Mouse (Mus musculus): ENCODE data around the gene Amer1. TPM values are rescaled to one million over a fixed set of nuclear protein-coding genes. Genes with fewer than 3 reads are reported as not detected.
A peak's percentile ranks its signal among the peaks of the same experiment; 100 is the strongest.

The Amer1 gene
- 1.4 and 1.6 TPM in 2 replicates for polyA plus RNA-seq (2015; fragmentation: Nextera tagmentation; extraction: Ambion mirVana)

DNA sequence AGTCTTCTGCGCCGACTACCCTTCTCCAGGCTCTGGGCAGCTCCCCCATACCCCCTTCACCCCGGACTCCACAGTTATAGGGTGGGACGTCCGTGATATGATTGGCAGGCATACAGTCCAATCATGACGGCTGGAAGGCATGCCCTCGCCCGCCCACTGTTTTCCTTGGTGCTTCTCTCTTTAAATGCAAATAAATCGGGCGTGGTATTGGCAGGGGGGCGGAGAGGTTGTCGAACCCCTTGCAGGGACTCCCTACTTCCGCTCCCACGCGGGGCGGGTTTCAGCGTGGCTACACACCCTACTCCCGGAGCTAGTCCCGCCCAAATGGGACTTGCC, at the start of gene Amer1:
Amer1 (minus strand) TSS at position 97 of the 336 bp plus-strand sequence.
- Histone ChIP-seq H3K27ac (ENCODE audit: low read depth) (peak within 1 kb of the TSS; percentile 84), H3K27me3 (ENCODE audit: insufficient read depth, low read length) (no peaks in the 10 kb centered on the region), H3K4me2 (ENCODE audit: low read depth, low read length) (peak within 1 kb of the TSS; percentile 78), H3K9ac (replicated peaks) (peak within 1 kb of the TSS; percentile 62), H3K36me3 (replicated peaks; ENCODE audit: insufficient read depth, low read length) (no peaks in the 10 kb centered on the region), H3K9me3 (ENCODE audit: low read length) (no peaks in the 10 kb centered on the region), H3K4me3 (ENCODE audit: low read depth, low read length) (peak within 1 kb of the TSS; percentile 66), H3K4me1 (ENCODE audit: insufficient read depth) (no peaks in the 10 kb centered on the region; the same call in 1 of the 2 replicates)
- peak; percentile 85 for DNase-seq
- ATAC-seq = peak; percentile 91
- TF ChIP-seq EP300 (IDR thresholded peaks at IDR 0.05; ENCODE audit: low read depth) (no peak), CTCF (IDR thresholded peaks at IDR 0.05; ENCODE audit: low read depth) (no peak)
- 12% methylated on average over 19 of the region's 19 CpGs for WGBS (ENCODE audit: insufficient replicate concordance)

DNA sequence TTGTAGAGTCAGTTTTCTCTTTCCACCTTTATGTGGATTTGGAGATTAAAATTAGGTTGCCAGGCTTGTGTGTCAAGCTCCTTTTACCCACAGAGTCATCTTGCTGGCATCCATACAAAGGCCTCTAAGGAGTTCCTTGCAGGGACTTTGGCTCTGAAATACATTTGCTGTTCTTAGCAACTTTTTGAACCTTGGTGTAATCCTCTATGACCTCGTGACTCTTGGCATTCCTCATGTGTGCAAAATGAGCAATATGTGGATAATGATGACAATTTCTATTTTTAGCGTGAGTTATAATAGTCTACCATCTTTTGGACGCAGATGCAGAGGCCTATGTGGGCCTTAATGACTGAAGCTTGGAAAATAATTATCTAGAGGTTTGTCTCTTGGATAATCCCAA, 12.5 kb upstream of the Amer1 start:
- Histone ChIP-seq H3K9ac (replicated peaks) (no peak overlapping the region), H3K4me3 (ENCODE audit: low read depth, low read length) (no peak overlapping the region), H3K4me2 (ENCODE audit: low read depth, low read length) (no peak overlapping the region), H3K9me3 (ENCODE audit: low read length) (no peaks in the 10 kb centered on the region), H3K36me3 (replicated peaks; ENCODE audit: insufficient read depth, low read length) (no peaks in the 10 kb centered on the region), H3K4me1 (ENCODE audit: insufficient read depth) (no peaks in the 10 kb centered on the region), H3K27ac (ENCODE audit: low read depth) (no peak overlapping the region), H3K27me3 (ENCODE audit: insufficient read depth, low read length) (no peaks in the 10 kb centered on the region)
- DNase-seq (no peak), ATAC-seq (no peak)
- TF ChIP-seq EP300 (IDR thresholded peaks at IDR 0.05; ENCODE audit: low read depth) = no peak
- TF ChIP-seq CTCF (IDR thresholded peaks at IDR 0.05; ENCODE audit: low read depth) = no peak
- 62% methylated on average over 3 of the region's 3 CpGs for WGBS (ENCODE audit: insufficient replicate concordance)

DNA sequence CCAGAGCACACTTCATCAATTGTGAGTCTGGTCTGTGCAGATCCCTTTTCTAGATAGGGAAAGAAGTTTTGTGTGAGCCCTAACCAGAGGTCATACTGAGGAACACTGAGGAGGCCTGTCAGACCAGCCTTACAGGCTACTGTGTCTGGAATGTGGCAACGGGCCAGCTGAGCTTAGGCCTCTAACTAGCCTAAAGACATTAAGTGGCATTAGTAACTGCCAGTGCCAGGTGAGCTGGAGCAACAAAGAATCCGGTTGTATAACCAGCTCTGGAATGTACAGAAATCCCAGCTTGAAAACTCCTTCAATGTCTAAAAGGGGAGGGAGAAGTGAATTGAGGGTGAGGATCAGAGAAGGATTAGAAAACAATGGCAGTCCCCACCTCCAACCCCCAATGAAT, 1.2 kb upstream of the Amer1 start:
- no peak overlapping the region for H3K27ac ChIP-seq (ENCODE audit: low read depth)
- H3K9me3 ChIP-seq (ENCODE audit: low read length) = no peaks in the 10 kb centered on the region
- WGBS (ENCODE audit: insufficient replicate concordance) = 72% methylated on average over 2 of the region's 2 CpGs
- ATAC-seq = no peak
- H3K27me3 ChIP-seq (ENCODE audit: insufficient read depth, low read length) = no peaks in the 10 kb centered on the region
- no peak overlapping the region for H3K4me2 ChIP-seq (ENCODE audit: low read depth, low read length)
- H3K4me3 ChIP-seq (ENCODE audit: low read depth, low read length) = no peak overlapping the region
- no peaks in the 10 kb centered on the region; the same call in 1 of the 2 replicates for H3K4me1 ChIP-seq (ENCODE audit: insufficient read depth)
- no peak for DNase-seq
- H3K36me3 ChIP-seq (replicated peaks; ENCODE audit: insufficient read depth, low read length) = no peaks in the 10 kb centered on the region
- H3K9ac ChIP-seq (replicated peaks) = no peak overlapping the region
- TF ChIP-seq EP300 (IDR thresholded peaks at IDR 0.05; ENCODE audit: low read depth) = no peak
- no peak for TF ChIP-seq CTCF (IDR thresholded peaks at IDR 0.05; ENCODE audit: low read depth)

- no peaks in the 10 kb centered on the region; the same call in 1 of the 2 replicates for H3K4me1 ChIP-seq (ENCODE audit: insufficient read depth)
- H3K27me3 ChIP-seq (ENCODE audit: insufficient read depth, low read length) = no peaks in the 10 kb centered on the region
- ATAC-seq = peak; percentile 7
- peak overlapping the region; percentile 66 for H3K4me3 ChIP-seq (ENCODE audit: low read depth, low read length)
- H3K36me3 ChIP-seq (replicated peaks; ENCODE audit: insufficient read depth, low read length) = no peaks in the 10 kb centered on the region
- TF ChIP-seq EP300 (IDR thresholded peaks at IDR 0.05; ENCODE audit: low read depth) (no peak), CTCF (IDR thresholded peaks at IDR 0.05; ENCODE audit: low read depth) (no peak)
- peak overlapping the region; percentile 57; the same call in 1 of the 2 replicates for H3K27ac ChIP-seq (ENCODE audit: low read depth)
- WGBS (ENCODE audit: insufficient replicate concordance) = 35% methylated on average over 3 of the region's 3 CpGs
- no peak for DNase-seq
- H3K4me2 ChIP-seq (ENCODE audit: low read depth, low read length) = peak overlapping the region; percentile 78
- no peak overlapping the region; the same call in 1 of the 2 replicates for H3K9ac ChIP-seq (replicated peaks)
- H3K9me3 ChIP-seq (ENCODE audit: low read length) = no peaks in the 10 kb centered on the region
Measured at GRCm38 (mm10) chrX:95445141-95445540, 469 bp upstream of the Amer1 start.

- no peaks in the 10 kb centered on the region for H3K9me3 ChIP-seq (ENCODE audit: low read length)
- no peaks in the 10 kb centered on the region for H3K27me3 ChIP-seq (ENCODE audit: insufficient read depth, low read length)
- H3K4me3 ChIP-seq (ENCODE audit: low read depth, low read length) = peak overlapping the region; percentile 66
- H3K36me3 ChIP-seq (replicated peaks; ENCODE audit: insufficient read depth, low read length) = no peaks in the 10 kb centered on the region
- H3K4me2 ChIP-seq (ENCODE audit: low read depth, low read length) = peak overlapping the region; percentile 78
- DNase-seq = peak; percentile 58
- 16% methylated on average over 42 of the region's 42 CpGs for WGBS (ENCODE audit: insufficient replicate concordance)
- peak overlapping the region; percentile 62 for H3K9ac ChIP-seq (replicated peaks)
- H3K27ac ChIP-seq (ENCODE audit: low read depth) = peak overlapping the region; percentile 84
- TF ChIP-seq EP300 (IDR thresholded peaks at IDR 0.05; ENCODE audit: low read depth) (no peak), CTCF (IDR thresholded peaks at IDR 0.05; ENCODE audit: low read depth) (no peak)
- peak; percentile 78 for ATAC-seq
- no peaks in the 10 kb centered on the region; the same call in 1 of the 2 replicates for H3K4me1 ChIP-seq (ENCODE audit: insufficient read depth)
Measured at GRCm38 (mm10) chrX:95443898-95444775, 535 bp downstream of the Amer1 start.

DNA sequence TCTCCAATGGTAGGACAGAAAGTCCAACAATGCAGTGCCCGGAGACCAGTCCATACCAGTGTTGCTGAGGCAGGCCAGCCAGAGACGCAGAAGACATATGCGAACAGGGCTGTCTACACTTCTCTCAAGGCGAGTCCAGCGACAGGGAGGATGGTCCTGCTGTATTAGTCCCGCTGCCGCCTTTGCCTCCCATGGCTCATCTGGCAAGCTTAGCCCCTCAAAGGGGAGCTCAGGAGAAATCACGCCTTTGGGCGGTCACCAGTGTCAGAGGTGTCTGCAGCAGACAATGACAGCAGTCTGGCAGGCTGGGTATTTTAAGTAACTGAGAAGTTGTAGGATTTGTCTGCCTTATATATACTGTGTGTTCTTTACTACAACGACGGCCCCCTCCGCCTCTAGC, 1.3 kb downstream of the Amer1 start:
- H3K9me3 ChIP-seq (ENCODE audit: low read length) = no peaks in the 10 kb centered on the region
- H3K27me3 ChIP-seq (ENCODE audit: insufficient read depth, low read length) = no peaks in the 10 kb centered on the region
- peak overlapping the region; percentile 62; the same call in 1 of the 2 replicates for H3K9ac ChIP-seq (replicated peaks)
- peak overlapping the region; percentile 66 for H3K4me3 ChIP-seq (ENCODE audit: low read depth, low read length)
- peak overlapping the region; percentile 78 for H3K4me2 ChIP-seq (ENCODE audit: low read depth, low read length)
- WGBS (ENCODE audit: insufficient replicate concordance) = 54% methylated on average over 12 of the region's 12 CpGs
- no peak for DNase-seq
- TF ChIP-seq CTCF (IDR thresholded peaks at IDR 0.05; ENCODE audit: low read depth) (no peak), EP300 (IDR thresholded peaks at IDR 0.05; ENCODE audit: low read depth) (no peak)
- H3K4me1 ChIP-seq (ENCODE audit: insufficient read depth) = no peaks in the 10 kb centered on the region; the same call in 1 of the 2 replicates
- no peak overlapping the region for H3K27ac ChIP-seq (ENCODE audit: low read depth)
- no peaks in the 10 kb centered on the region for H3K36me3 ChIP-seq (replicated peaks; ENCODE audit: insufficient read depth, low read length)
- no peak for ATAC-seq
